Mouse (Mus musculus): Measurements from ENCODE around the gene Abraxas1.

The Abraxas1 gene

DNA sequence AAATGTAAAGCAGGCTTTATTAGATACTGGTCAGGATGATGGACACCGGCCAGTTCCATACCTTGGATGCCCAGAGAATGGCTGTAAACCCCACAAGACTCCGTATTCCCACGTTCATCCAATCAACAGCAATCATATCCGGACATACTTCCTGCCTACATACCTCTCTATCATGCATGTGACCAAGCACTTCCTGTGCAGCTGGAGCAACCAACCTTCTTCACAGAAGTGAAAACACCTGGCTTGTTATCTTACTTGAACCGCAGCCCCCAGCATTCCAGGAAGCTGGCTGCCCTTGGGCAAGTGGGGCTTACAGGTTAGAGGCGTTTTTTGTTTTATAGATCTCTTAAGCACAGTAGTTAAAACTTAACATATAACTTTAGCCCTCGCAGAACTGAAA lies 2.1 kb upstream of the Abraxas1 start:
- no peak for DNase-seq (ENCODE audit: low spot score)

DNA sequence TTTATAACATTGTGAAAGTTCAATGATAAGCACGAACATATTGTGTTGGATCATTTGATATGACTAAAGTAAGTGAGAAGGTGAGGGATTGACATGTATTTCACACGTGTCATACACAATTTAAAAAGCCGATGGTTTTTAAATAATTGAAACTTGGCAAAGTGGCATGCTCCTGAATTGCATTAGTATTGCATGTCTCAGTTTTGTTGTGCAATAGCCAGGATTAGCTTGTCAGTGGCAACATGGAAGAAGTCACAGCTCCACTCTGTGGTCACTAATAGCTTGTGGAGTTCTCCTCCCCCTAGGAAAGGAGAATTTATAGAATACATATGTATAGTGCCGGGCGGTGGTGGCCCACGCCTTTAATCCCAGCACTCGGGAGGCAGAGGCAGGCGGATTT lies 610 bp upstream of the Abraxas1 start:
- no peak for DNase-seq (ENCODE audit: low spot score)

DNA sequence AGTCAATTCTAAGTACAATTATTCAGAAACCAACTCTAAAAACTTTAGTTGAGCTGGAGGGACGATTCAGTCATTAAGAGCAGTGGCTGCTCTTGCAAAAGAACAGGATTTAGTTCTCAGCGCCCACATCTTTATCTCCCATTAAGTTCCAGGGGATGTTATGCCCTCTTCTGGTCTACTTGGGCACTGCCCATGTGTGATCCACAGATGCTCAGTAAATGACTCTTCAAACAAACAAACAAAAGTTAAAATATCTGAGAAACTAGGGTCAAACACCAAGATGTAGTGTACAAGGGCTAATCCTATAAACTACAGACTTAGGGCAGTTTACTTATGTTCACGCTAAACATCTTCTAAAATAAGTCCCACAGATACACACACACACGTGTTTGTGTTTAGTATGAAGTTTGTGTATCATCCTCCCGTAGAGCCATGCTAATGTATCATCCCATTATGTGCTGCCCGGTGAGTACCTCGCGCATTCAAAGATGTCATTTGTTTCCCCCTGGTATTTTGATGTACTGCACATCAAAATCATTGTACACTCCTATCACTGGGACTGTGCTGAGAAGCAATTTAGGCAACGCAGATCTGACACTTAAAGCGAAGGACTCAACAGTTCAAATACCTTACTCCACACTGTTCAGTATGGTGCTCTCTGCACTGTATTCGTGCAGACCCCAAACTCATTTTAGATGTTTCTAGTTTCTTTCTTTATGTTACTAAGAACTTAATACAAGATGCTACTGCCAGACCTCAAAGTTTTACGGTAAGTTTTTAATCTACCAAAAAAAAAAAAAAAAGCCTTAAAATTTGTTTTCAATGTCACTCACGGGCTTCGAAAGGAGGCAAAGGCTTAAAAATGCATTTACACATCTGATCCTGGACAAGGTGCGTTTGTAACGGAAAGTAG lies 941 bp downstream of the Abraxas1 start:
- DNase-seq (ENCODE audit: low spot score): no peak

DNA sequence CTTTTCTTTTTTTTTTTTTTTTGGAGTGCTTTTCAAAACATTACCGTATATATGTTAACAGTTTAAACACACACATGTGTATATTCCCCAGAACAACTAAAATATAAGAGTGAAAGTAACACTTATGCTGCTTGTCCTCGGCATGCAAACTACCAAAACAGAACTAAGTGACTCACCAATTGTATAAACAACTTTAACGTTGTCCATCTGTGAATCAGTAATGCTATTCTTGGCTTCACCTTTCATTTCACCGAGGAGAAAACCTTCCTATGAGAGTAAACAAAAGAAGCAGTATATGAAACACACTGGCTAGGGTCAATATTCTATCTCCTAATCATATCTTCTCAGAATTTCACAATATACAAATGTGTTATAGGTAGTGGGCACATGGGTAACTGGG lies 2.4 kb downstream of the Abraxas1 start:
- DNase-seq (ENCODE audit: low spot score): no peak

DNA sequence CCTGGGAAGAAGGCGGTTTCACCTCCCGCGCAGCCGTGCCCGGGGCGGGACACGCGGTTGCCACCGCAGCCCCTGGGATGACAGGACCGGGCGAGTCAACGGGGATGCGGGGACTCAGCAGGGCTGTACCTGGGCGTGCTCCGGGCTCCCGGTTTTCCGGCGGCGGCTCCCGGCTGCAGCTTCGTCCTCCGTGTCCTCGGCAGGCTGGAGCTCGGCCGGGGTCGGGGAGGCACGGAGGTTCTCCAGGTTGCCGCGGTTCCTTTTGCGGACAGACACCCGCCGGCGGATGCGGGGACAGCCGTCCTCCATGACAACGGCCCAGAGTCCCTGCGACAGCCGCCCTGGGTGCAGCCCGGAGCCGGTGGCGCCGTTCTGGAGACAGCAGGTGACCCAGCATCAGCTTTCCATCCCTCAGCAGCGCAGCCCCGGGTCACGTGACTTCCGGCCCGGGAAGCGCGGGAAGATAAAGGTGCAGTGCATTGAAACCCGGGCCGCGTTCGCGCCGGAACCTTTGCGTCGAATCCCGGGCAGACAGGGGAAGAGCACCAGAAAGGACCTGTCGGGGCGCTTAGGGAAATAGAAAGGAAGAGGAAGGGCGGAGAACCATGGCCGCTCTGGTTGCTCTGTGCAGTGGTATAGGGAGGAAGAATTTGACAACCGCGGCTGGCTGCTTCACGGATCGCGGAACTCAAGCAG lies 22.5 kb downstream of the Abraxas1 start, which contains the start of the genes Helq and Mrps18c:
TSS of gene Helq (minus strand) at position 434 of the 696 bp plus-strand sequence.
TSS of gene Mrps18c (plus strand) at position 463 of the 696 bp plus-strand sequence.
- peak; percentile 85 for DNase-seq (ENCODE audit: low spot score)

DNA sequence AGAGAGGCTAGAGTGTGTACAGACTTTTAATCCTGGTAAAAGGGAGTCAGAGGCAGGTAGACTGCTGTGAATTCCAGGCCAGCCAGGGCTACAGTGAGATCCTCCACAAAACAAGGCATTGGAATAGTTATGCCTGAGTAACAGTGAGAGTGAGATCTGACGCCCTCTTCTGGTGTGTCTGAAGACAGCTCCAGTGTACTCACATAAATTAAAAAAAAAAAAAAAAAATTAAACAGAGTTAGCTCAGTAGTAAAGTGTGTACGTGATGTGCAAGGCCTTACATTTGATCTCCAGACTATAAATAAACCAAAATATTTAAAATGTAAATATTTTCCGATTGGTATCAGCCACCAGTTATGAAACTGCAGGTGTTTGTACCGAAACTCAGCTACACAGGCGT lies 26.7 kb downstream of the Abraxas1 start:
- DNase-seq (ENCODE audit: low spot score): no peak

DNA sequence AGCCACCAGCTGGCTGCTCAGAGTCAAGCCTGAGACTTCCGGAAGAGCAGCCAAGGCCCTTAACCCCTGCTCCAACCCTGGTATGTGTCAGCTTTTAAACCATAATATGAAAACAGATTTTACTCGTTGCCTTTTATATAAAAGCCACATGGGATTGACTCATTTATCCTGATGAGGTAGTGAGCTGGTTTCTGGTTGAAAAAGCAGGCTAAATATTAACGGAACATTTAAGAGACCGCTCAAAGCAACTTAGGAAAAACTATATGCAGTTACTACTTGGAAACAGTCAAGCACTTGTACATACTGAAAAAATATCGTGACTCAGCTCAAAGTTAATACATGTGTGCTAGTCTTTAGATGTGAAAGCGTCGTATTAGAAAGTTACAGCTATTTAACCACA lies 28.5 kb downstream of the Abraxas1 start:
- DNase-seq (ENCODE audit: low spot score): no peak

DNA sequence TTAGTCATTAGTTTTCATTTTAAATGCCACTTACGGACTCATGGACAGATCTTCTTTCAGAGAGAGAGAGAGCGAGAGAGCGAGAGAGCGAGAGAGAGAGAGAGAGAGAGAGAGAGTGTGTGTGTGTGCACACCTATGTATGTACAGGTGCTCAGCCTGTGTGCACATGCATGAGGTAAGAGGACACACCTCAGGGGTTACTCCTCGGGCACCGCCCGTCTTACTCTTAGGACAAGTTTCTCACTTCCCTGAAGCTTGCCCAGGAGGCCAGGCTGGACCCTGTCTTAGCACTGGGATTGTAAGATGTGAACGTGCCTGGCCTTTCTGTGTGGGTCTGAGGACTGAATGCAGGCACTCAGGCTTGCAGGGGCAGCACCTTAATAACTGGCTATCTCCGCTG lies 33.2 kb downstream of the Abraxas1 start:
- no peak for DNase-seq (ENCODE audit: low spot score)

DNA sequence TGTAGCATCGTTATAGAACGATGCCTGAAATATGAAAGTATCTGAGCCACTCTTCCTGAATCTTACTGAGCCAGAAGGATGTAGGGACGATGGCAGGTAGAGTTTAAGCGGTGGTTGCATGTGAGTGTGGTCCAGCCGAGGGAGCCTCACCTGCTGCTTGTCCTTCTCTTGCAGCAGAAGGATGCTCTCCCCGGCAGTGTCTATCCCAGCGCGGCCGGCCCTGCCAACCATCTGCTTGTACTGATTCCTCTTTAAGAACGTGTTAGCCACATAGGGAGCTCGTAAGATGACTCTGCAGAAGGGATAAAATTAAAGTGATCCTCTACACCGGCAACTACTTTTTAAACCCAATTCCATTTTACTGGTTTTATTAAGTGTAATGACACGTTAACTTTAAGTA lies 41.8 kb downstream of the Abraxas1 start:
- DNase-seq (ENCODE audit: low spot score): no peak

DNA sequence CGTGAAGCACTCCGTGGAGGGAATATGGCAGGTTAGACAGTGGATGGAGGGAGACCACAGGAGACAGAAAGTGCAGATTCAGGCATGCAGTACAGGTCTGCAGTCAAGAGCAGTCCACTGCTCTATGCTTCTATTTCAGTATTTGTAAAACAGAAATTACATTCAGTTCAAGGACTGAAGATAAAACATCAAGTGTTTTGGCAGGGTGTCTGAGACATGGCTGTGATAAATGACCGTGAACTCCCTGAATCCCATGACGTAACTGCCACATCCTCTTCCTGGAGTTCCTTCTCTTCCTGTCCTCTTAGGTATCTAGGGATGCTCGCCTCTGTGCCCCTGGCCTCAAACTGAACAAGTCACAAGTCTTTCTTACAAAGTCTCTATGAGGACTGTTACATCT lies 43.9 kb downstream of the Abraxas1 start:
- no peak for DNase-seq (ENCODE audit: low spot score)

DNA sequence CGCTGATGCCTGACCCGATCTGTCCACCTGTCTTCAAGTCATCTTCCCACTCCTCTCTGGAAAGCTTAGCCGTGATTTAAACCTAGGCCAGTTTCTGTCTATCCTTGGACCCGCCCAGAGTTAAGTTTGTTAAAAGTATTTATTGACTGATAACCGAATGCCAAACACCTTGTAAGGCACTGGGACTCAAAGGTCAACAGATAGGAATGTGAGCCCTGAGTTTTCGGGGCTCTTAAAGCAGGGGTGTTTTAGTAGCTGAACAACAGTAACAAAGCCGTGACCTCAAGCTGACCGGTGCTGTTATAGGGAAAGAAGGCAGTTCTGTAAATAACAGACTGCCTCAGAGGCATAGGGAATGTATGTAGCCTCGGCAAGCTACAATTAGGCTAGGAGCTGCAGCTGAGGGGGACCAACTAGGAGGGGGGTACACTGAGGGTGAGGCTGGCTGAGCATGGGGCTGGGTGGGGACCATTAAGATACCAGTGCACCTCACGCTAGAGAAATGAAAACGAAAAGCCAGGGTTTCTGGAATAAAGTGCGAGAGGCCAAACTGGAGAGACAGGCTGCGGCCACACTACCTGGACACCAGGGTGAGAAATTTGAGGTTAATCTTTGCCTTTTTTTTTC lies 44.9 kb downstream of the Abraxas1 start:
- DNase-seq (ENCODE audit: low spot score): no peak

DNA sequence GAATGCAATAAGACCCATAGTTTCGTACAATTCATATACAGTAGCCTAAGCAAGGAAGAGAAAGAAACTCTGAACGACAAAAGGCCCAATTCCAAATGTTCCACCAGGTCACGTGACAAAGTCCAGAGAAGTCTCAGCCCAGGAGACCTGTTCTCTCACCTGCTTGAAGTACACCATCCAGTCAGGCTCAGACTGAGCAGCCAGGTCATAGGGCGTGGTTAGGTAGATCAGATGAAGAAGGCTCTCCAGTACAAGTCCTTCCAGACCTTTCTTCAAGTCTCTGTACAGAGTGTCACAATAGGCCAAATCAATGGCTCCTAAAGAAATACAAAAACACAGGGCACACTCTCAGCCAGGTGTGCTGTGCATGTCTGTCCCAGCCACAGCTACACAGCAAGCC lies 49.2 kb downstream of the Abraxas1 start:
- no peak for DNase-seq (ENCODE audit: low spot score)

DNA sequence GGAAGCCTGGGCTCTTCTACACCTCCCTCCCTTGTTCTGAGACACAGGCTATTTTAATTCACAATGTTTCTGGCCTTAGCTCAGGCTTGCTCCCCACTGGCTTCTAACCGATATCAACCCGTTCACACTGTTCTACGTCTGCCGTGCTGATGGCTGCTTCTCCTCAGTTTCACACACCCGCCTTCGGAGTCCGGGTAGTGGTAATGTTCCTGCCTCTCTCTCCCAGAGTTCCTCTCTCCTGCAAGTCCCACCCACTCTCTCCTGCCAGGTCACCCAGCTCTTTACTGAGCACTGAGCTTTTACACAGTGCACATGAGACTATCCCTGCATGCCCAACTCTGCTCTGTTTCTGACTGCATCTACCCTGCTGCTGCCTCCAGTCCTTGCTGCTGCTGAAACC lies 54.7 kb downstream of the Abraxas1 start:
- no peak for DNase-seq (ENCODE audit: low spot score)

DNA sequence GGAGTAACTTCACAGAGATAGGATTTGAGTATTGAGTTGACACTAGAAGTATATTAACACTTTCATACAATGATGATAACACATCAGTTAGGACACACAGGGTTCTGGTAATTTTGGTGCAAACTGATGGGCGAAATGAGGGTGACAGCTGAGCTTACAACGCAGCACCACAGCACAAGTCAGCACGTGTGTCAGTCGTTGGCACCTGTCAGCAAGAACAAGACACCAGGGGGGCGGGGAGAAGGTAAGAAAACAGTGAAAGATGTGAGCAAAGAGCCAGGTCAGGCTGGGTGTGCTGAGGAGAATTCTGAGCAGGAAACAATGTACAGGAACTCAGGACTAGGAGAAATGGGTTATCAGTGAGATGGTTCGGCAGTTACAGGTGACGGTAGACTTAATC lies 59.0 kb downstream of the Abraxas1 start:
- no peak for DNase-seq (ENCODE audit: low spot score)

DNA sequence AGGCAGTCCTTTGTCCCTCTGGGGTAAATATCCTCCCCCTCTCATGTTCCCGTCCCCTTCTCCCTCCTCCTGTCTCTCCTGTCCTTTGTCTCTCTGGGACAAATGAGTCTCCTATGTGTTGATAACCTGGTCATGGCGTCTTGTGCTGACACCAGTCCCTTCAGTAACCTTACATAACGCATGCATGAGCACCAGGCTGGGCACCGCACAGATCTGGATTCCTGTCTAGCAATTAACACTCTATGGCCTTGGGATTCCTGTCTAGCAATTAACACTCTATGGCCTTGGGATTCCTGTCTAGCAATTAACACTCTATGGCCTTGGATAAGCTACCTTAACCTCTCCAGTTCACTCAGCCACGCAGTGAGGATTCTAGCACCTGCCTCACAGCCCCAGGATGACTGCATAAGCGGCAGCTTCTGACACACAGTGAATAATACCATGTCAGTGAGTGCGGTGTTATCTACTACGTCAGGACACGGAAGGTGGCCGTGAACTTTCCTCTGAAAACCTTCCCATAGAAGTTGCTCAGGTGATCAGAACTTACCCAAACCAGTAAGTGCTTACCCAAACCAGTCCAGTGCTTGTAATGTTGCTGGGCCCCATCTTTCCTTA lies 60.6 kb downstream of the Abraxas1 start:
- no peak for DNase-seq (ENCODE audit: low spot score)

DNA sequence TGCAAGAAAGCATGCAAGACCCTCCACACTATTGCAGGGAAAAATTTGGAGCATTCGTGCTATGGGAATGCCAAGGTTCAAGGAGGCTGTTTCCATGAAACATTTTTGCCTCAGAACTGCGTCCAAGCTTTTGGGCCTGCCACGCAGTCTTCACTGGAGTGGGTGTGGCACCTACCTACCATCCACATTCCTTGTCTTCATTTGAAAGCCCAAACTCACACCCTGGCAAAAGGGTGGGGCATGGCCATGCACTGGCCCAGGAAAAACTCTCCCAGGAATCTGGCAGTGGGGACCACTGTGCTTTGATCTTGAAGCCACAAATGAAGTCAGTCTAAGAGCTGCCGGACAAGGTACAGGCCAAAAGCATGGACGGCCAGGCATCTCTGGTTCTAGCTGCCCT lies 62.6 kb downstream of the Abraxas1 start:
- DNase-seq (ENCODE audit: low spot score): no peak

Measured in urinary bladder, postnatal 25 days (tissue).